In the genomic region with DNA sequence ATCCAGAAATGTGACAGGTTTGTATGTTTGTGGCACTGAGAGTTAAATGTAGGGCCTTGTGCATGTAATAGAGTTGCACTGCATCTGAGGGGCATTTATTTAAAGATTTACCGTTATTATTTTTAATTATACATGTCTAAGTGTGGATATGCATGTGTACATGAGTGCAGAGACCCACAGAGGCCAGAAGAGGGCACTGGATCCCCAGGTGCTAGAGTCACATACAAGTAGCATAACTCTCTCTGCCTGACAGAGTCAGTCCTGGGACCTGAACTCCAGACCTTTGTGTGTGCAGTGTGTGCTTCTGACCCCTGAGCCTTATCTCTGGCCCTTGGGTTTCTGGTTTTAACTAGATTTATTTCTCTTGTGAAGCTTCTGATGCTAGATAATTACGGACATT, we compare ENCODE assay signal across 12 mouse cellular contexts. TPM values are rescaled to one million over a fixed set of nuclear protein-coding genes. Genes with fewer than 3 reads are reported as not detected.
DNase-seq lines count a peak whose midpoint lies in the region; ATAC-seq and TF ChIP-seq lines count a peak whose summit lies in the region.
"Had no signal": no experiment of that assay in that cellular context is flagged by ENCODE, and none has a peak within 500 bp of the region (broad histone marks: within the 10 kb centered on the region; RNA-seq: fewer than 3 reads in every experiment).

No protein-coding gene starts in this region.

- H3K4me3 ChIP-seq in lung, postnatal 0 days (ENCODE audit: low read depth, low read length) = no peak overlapping the region
- no peak overlapping the region for H3K4me3 ChIP-seq in G1E (ENCODE audit: low read depth, low read length)
- no peak overlapping the region for H3K4me3 ChIP-seq in heart, embryonic 11.5 days (ENCODE audit: low read depth, low read length)
- H3K4me3 ChIP-seq: hindbrain, embryonic 15.5 days; midbrain, embryonic 12.5 days; neural tube, embryonic 15.5 days had no signal

- no peak overlapping the region for H3K4me2 ChIP-seq in lung, postnatal 0 days (replicated peaks; ENCODE audit: low read depth, low read length)
- no peak overlapping the region for H3K4me2 ChIP-seq in heart, embryonic 11.5 days
- H3K4me2 ChIP-seq: hindbrain, embryonic 15.5 days; midbrain, embryonic 12.5 days; neural tube, embryonic 15.5 days had no signal

- DNase-seq in lung, postnatal 0 days (ENCODE audit: low spot score) = no peak
- DNase-seq in lung, postnatal 25 days (ENCODE audit: low spot score) = no peak
- DNase-seq in G1E (ENCODE audit: low spot score) (no peak), MN1 (ENCODE audit: low spot score) (no peak)
- DNase-seq in c-Kit-positive CD71-positive TER-119-positive erythroid progenitor cells, embryonic 14.5 days (ENCODE audit: low spot score) = peak; percentile 44
- peak; percentile 14 for DNase-seq in skeletal muscle tissue, adult 2 months (ENCODE audit: low read depth, low spot score)
- DNase-seq: cerebellum, postnatal 25 days; thymus, postnatal 4 days had no signal

- no peaks in the 10 kb centered on the region for H3K27me3 ChIP-seq in lung, postnatal 0 days (replicated peaks; ENCODE audit: insufficient read depth, low read length)
- peaks cover 16% of the 10 kb centered on the region for H3K27me3 ChIP-seq in G1E (ENCODE audit: insufficient read depth, low read length)
- H3K27me3 ChIP-seq in heart, embryonic 11.5 days (ENCODE audit: control insufficient read depth, insufficient read depth, low read length) = no peaks in the 10 kb centered on the region
- H3K27me3 ChIP-seq: hindbrain, embryonic 15.5 days; midbrain, embryonic 12.5 days; neural tube, embryonic 15.5 days had no signal

- WGBS in lung, postnatal 0 days = 78% methylated on average over 2 of the region's 2 CpGs
- 61% methylated on average over 2 of the region's 2 CpGs for WGBS in heart, embryonic 11.5 days (ENCODE audit: insufficient replicate concordance)

- TF ChIP-seq EP300 in lung, postnatal 0 days (IDR thresholded peaks at IDR 0.05) = no peak

- H3K4me1 ChIP-seq in lung, postnatal 0 days (ENCODE audit: insufficient read depth, low read depth, low read length) = no peaks in the 10 kb centered on the region
- H3K4me1 ChIP-seq in G1E (ENCODE audit: insufficient read depth, low read depth, low read length) = peaks cover 11% of the 10 kb centered on the region; the same call in 1 of the 2 replicates
- no peaks in the 10 kb centered on the region for H3K4me1 ChIP-seq in heart, embryonic 11.5 days (ENCODE audit: control insufficient read depth, insufficient read depth, low read length)
- H3K4me1 ChIP-seq: hindbrain, embryonic 15.5 days; midbrain, embryonic 12.5 days; neural tube, embryonic 15.5 days had no signal

- H3K36me3 ChIP-seq in lung, postnatal 0 days (ENCODE audit: insufficient read depth, low read length) = no peaks in the 10 kb centered on the region
- no peaks in the 10 kb centered on the region for H3K36me3 ChIP-seq in G1E (replicated peaks)
- H3K36me3 ChIP-seq in heart, embryonic 11.5 days (ENCODE audit: control insufficient read depth, insufficient read depth, low read length) = no peaks in the 10 kb centered on the region
- H3K36me3 ChIP-seq: hindbrain, embryonic 15.5 days; midbrain, embryonic 12.5 days; neural tube, embryonic 15.5 days had no signal

- ATAC-seq in lung, postnatal 0 days = no peak; the same call in 1 of the 2 replicates
- ATAC-seq in G1E (ENCODE audit: extremely low read depth, insufficient number of reproducible peaks, low FRiP score, poor library complexity, severe bottlenecking) = peak; percentile 15; the same call in 1 of the 2 replicates
- ATAC-seq in heart, embryonic 11.5 days (replicated peaks; ENCODE audit: insufficient number of reproducible peaks, low FRiP score, low TSS enrichment) = no peak

- no peaks in the 10 kb centered on the region for H3K9me3 ChIP-seq in lung, postnatal 0 days (ENCODE audit: low read length)
- H3K9me3 ChIP-seq in G1E (replicated peaks) = no peaks in the 10 kb centered on the region
- no peaks in the 10 kb centered on the region for H3K9me3 ChIP-seq in heart, embryonic 11.5 days (replicated peaks; ENCODE audit: control insufficient read depth, low read length)
- H3K9me3 ChIP-seq: hindbrain, embryonic 15.5 days; midbrain, embryonic 12.5 days; neural tube, embryonic 15.5 days had no signal

- H3K9ac ChIP-seq in lung, postnatal 0 days (replicated peaks; ENCODE audit: low read depth) = no peak overlapping the region
- no peak overlapping the region for H3K9ac ChIP-seq in heart, embryonic 11.5 days (ENCODE audit: low read depth, low read length)
- H3K9ac ChIP-seq: hindbrain, embryonic 15.5 days; midbrain, embryonic 12.5 days; neural tube, embryonic 15.5 days had no signal

- H3K27ac ChIP-seq in lung, postnatal 0 days (ENCODE audit: low read length) = no peak overlapping the region
- no peak overlapping the region for H3K27ac ChIP-seq in heart, embryonic 11.5 days (ENCODE audit: low read depth, low read length)
- H3K27ac ChIP-seq: hindbrain, embryonic 15.5 days; midbrain, embryonic 12.5 days; neural tube, embryonic 15.5 days had no signal

- peak; percentile 51 for TF ChIP-seq CTCF in lung, postnatal 0 days (IDR thresholded peaks at IDR 0.05)
- peak; percentile 66 for TF ChIP-seq CTCF in G1E (IDR thresholded peaks at IDR 0.05; ENCODE audit: low read depth, low read length)

RNA-seq across cellular contexts. Expression of gene Ccdc125, which starts 14.8 kb away (rescaled TPM):
- 7.1 and 7.9 TPM in 2 replicates for polyA plus RNA-seq in lung, postnatal 0 days (2015; fragmentation: Nextera tagmentation; extraction: Ambion mirVana)
- total RNA-seq in G1E (2014; fragmentation: Nextera tagmentation) (not detected in 2 replicates), G1E (2017) (0.06 TPM in 1 of 2 replicates, not detected in the other)
- polyA plus RNA-seq in G1E (2012) = not detected in 2 replicates
- polyA plus RNA-seq in heart, embryonic 11.5 days (2014; fragmentation: Nextera tagmentation; extraction: Ambion mirVana) = 3.2 and 4.4 TPM in 2 replicates

RNA-seq across cellular contexts. Expression of gene Taf9, which starts 33.0 kb away (rescaled TPM):
- 12.2 and 15.5 TPM in 2 replicates for polyA plus RNA-seq in lung, postnatal 0 days (2015; fragmentation: Nextera tagmentation; extraction: Ambion mirVana)
- total RNA-seq in G1E (2014; fragmentation: Nextera tagmentation) = 161 and 259 TPM in 2 replicates
- 22.3 and 24.1 TPM in 2 replicates for total RNA-seq in G1E (2017)
- polyA plus RNA-seq in G1E (2012) = 28.3 and 32.9 TPM in 2 replicates
- polyA plus RNA-seq in heart, embryonic 11.5 days (2014; fragmentation: Nextera tagmentation; extraction: Ambion mirVana) = 7.4 and 15.8 TPM in 2 replicates

RNA-seq across cellular contexts. Expression of gene Rad17, which starts 33.5 kb away (rescaled TPM):
- polyA plus RNA-seq in lung, postnatal 0 days (2015; fragmentation: Nextera tagmentation; extraction: Ambion mirVana) = 12.9 and 14.4 TPM in 2 replicates
- total RNA-seq in G1E (2014; fragmentation: Nextera tagmentation) (43.9 and 50.9 TPM in 2 replicates), G1E (2017) (42.7 and 48.6 TPM in 2 replicates)
- polyA plus RNA-seq in G1E (2012) = 8.9 and 10.6 TPM in 2 replicates
- 24.5 and 30.2 TPM in 2 replicates for polyA plus RNA-seq in heart, embryonic 11.5 days (2014; fragmentation: Nextera tagmentation; extraction: Ambion mirVana)

RNA-seq across cellular contexts. Expression of gene Ak6, which starts 33.6 kb away (rescaled TPM):
- polyA plus RNA-seq in lung, postnatal 0 days (2015; fragmentation: Nextera tagmentation; extraction: Ambion mirVana) = 135 and 136 TPM in 2 replicates
- total RNA-seq in G1E (2014; fragmentation: Nextera tagmentation) = 259 and 280 TPM in 2 replicates
- 338 and 362 TPM in 2 replicates for total RNA-seq in G1E (2017)
- 43.4 and 44.0 TPM in 2 replicates for polyA plus RNA-seq in G1E (2012)
- 244 and 250 TPM in 2 replicates for polyA plus RNA-seq in heart, embryonic 11.5 days (2014; fragmentation: Nextera tagmentation; extraction: Ambion mirVana)

RNA-seq across cellular contexts. Expression of gene Cdk7, which starts 46.4 kb away (rescaled TPM):
- 52.5 and 54.8 TPM in 2 replicates for polyA plus RNA-seq in lung, postnatal 0 days (2015; fragmentation: Nextera tagmentation; extraction: Ambion mirVana)
- total RNA-seq in G1E (2014; fragmentation: Nextera tagmentation) (65.8 and 66.2 TPM in 2 replicates), G1E (2017) (106 and 107 TPM in 2 replicates)
- polyA plus RNA-seq in G1E (2012) = 11.3 and 28.8 TPM in 2 replicates
- 75.1 and 80.1 TPM in 2 replicates for polyA plus RNA-seq in heart, embryonic 11.5 days (2014; fragmentation: Nextera tagmentation; extraction: Ambion mirVana)

Comparison
In these comparisons a context has a peak if more than half of its experiments do, and no peak if none do; other contexts are left out.
1. DNase-seq: peak in c-Kit-positive CD71-positive TER-119-positive erythroid progenitor cells, embryonic 14.5 days (single experiment) and skeletal muscle tissue, adult 2 months (single experiment); none in lung, postnatal 0 days (single experiment), lung, postnatal 25 days (single experiment), G1E (single experiment) and MN1 (single experiment).